Mouse (Mus musculus) intestine, embryonic 14.5 days (tissue): ENCODE data around the gene Rbp7. TPM values are rescaled to one million over a fixed set of nuclear protein-coding genes. Genes with fewer than 3 reads are reported as not detected.

Experiments used
- ATAC-seq: fragments of 200-750 bp; cut with Nextera tagmentation; replicated peaks from 2 replicates; pipeline ENCODE4 v1.8.0; 2017; ENCODE audit warnings: low read depth, moderate number of reproducible peaks, moderate TSS enrichment, moderate library complexity; ENCODE audit not compliant: low FRiP score, low TSS enrichment
- DNase-seq: peaks from one replicate; pipeline ENCODE4 v3.0.0-alpha.2; 2018; ENCODE audit warnings: low spot score
- H3K27ac ChIP-seq: fragments of 300-500 bp; sonication (generic); 2 replicates; pipeline ENCODE4 v1.5.1; 2014; ENCODE audit warnings: low read depth, mild to moderate bottlenecking, control low read depth
- H3K27me3 ChIP-seq: fragments of 300-500 bp; sonication (generic); replicated peaks from 2 replicates; pipeline ENCODE4 v1.6.1; 2014; ENCODE audit warnings: low read length, control low read depth; ENCODE audit not compliant: control insufficient read depth, insufficient read depth
- H3K36me3 ChIP-seq: fragments of 300-500 bp; sonication (generic); 2 replicates; pipeline ENCODE4 v1.6.1; 2014; ENCODE audit warnings: low read length, control low read depth; ENCODE audit not compliant: control insufficient read depth, insufficient read depth
- H3K4me1 ChIP-seq: fragments of 300-500 bp; sonication (generic); replicated peaks from 2 replicates; pipeline ENCODE4 v1.6.1; 2014; ENCODE audit warnings: low read length, control low read depth, mixed read lengths; ENCODE audit not compliant: control insufficient read depth, insufficient read depth
- H3K4me2 ChIP-seq: fragments of 300-500 bp; sonication (generic); 2 replicates; pipeline ENCODE4 v1.6.1; 2014; ENCODE audit warnings: low read length
- H3K4me3 ChIP-seq: fragments of 300-500 bp; sonication (generic); 2 replicates; pipeline ENCODE4 v1.5.1; 2014; ENCODE audit warnings: low read depth, low read length, control low read depth, mixed read lengths
- H3K9ac ChIP-seq: fragments of 300-500 bp; sonication (generic); 2 replicates; pipeline ENCODE4 v1.6.1; 2014; ENCODE audit warnings: mild to moderate bottlenecking, low read length
- H3K9me3 ChIP-seq: fragments of 300-500 bp; sonication (generic); 2 replicates; pipeline ENCODE4 v1.6.1; 2016; ENCODE audit warnings: low read length, control low read depth; ENCODE audit not compliant: control insufficient read depth
- WGBS: fragments of 180-500 bp; shearing (Covaris S2); extraction: QIAGEN DNeasy Blood & Tissue Kit; methylation state at CpG from one replicate; pipeline ENCODE4 v1.1.7; 2014; 5-methylcytosine and 5-hydroxymethylcytosine counted together
- polyA plus RNA-seq: library from polyadenylated mRNA; unstranded; fragments of >200 nt; fragmentation: Nextera tagmentation; extraction: Ambion mirVana; gene quantifications from 2 replicates; pipeline ENCODE4 v1.2.1, GENCODE M21; 2014

Rbp7 gene
- polyA plus RNA-seq, 1 experiment from 2014 or later = 1.5 TPM

DNA sequence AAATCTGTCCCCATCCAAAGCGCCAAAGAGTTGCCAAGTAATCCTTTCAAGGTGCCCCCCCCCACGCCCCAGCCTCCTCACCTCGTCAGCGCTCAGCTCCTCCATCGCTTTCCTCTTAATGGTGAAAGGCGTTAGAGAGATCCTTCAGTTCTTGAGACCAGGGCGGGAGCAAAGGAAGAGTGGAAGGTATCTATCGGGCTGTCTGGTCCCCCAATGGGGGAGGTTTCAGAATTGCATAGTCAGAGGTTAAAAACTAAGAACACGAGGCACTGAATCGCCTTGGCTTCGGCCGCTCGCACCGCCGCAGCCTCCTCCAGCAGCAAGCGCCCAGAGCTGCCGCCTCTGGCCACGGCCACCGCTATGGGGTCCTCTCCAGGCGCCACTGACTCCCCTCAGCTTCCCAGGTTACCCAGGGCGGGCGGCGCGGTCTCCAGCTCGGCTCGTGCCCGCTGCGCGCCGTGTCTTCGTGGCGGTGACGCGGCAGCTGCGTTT, 28.9 kb downstream of the Rbp7 start:
- H3K27ac ChIP-seq = peak overlapping the region; percentile 96
- H3K27me3 ChIP-seq = no peaks in the 10 kb centered on the region
- H3K4me2 ChIP-seq = peak overlapping the region; percentile 79
- H3K9ac ChIP-seq = peak overlapping the region; percentile 63
- H3K36me3 ChIP-seq = no peaks in the 10 kb centered on the region
- DNase-seq (no peak), ATAC-seq (peak; percentile 66)
- H3K4me1 ChIP-seq = peaks cover 9% of the 10 kb centered on the region
- H3K9me3 ChIP-seq = no peaks in the 10 kb centered on the region
- WGBS = under 1% methylated on average over 35 of the region's 35 CpGs
- H3K4me3 ChIP-seq = peak overlapping the region; percentile 65

- Histone ChIP-seq H3K36me3 (no peaks in the 10 kb centered on the region), H3K27me3 (no peaks in the 10 kb centered on the region), H3K9ac (peak overlapping the region; percentile 63), H3K4me3 (peak overlapping the region; percentile 65), H3K4me1 (peaks cover 9% of the 10 kb centered on the region), H3K27ac (no peak overlapping the region), H3K4me2 (peak overlapping the region; percentile 79), H3K9me3 (no peaks in the 10 kb centered on the region)
- ATAC-seq = no peak
- WGBS = under 1% methylated on average over 9 of the region's 9 CpGs
- no peak for DNase-seq
These were observed 30.0 kb downstream of the Rbp7 start for GRCm38 (mm10) chr4:149424755-149425154.

DNA sequence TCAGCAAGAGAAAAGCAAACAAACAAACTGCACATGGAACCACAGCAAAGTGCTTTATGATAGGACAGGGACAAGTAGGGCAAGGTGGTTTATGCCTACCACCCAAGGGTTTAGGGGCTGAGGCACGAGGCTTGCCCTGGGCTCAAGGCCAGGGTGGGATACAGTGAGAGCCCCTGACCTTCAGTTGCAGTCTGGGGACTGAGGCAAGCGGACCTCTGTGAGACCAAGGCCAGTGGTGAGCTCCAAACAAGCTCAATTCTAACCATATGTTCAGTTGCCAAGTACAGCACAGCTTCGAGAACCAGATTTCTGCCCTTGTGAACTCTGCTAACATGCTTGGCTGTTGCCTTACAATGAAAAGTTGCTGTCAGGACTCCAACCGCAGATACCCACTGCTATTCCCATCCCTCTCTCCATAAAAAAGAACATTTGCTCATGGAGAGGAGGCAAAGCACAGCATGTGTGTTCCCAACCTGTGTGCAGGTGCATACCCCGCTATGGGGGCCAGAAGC, 36.9 kb downstream of the Rbp7 start:
- peaks cover 24% of the 10 kb centered on the region for H3K4me1 ChIP-seq
- 77% methylated on average over 5 of the region's 5 CpGs for WGBS

GRCm38 (mm10) chr4:149416986-149417385, 37.8 kb downstream of the Rbp7 start:
- Histone ChIP-seq H3K36me3 (0 out of 2 replicates have a peak, but pooled peaks cover 4% of the 10 kb centered on the region), H3K9ac (no peak overlapping the region), H3K9me3 (no peaks in the 10 kb centered on the region), H3K4me2 (no peak overlapping the region), H3K4me3 (no peak overlapping the region), H3K27me3 (no peaks in the 10 kb centered on the region), H3K27ac (no peak overlapping the region), H3K4me1 (peaks cover 23% of the 10 kb centered on the region)
- ATAC-seq = no peak
- 68% methylated on average over 2 of the region's 2 CpGs for WGBS
- no peak for DNase-seq

More for the DNA sequence above, 36.9 kb downstream of the Rbp7 start:
- Histone ChIP-seq H3K4me2 (no peak overlapping the region), H3K36me3 (no peaks in the 10 kb centered on the region), H3K9ac (no peak overlapping the region), H3K9me3 (no peaks in the 10 kb centered on the region), H3K4me3 (no peak overlapping the region), H3K27me3 (no peaks in the 10 kb centered on the region), H3K27ac (no peak overlapping the region)
- ATAC-seq = no peak
- DNase-seq = no peak

- Histone ChIP-seq H3K27ac (0 out of 2 replicates have a peak overlapping the region, but pooled peaks have one; percentile 12), H3K4me2 (no peak overlapping the region), H3K27me3 (no peaks in the 10 kb centered on the region), H3K4me1 (peaks cover 23% of the 10 kb centered on the region), H3K9me3 (no peaks in the 10 kb centered on the region), H3K4me3 (no peak overlapping the region), H3K9ac (no peak overlapping the region), H3K36me3 (0 out of 2 replicates have a peak, but pooled peaks cover 4% of the 10 kb centered on the region)
- WGBS = 73% methylated on average over 10 of the region's 10 CpGs
- ATAC-seq (no peak), DNase-seq (no peak)
These were observed 38.4 kb downstream of the Rbp7 start for GRCm38 (mm10) chr4:149416417-149416816.

GRCm38 (mm10) chr4:149415651-149416169, 39.1 kb downstream of the Rbp7 start:
- WGBS = 57% methylated on average over 13 of the region's 13 CpGs
- Histone ChIP-seq H3K4me1 (peaks cover 23% of the 10 kb centered on the region), H3K36me3 (0 out of 2 replicates have a peak, but pooled peaks cover 4% of the 10 kb centered on the region), H3K9me3 (no peaks in the 10 kb centered on the region), H3K4me2 (no peak overlapping the region), H3K4me3 (no peak overlapping the region), H3K9ac (no peak overlapping the region), H3K27ac (0 out of 2 replicates have a peak overlapping the region, but pooled peaks have one; percentile 12), H3K27me3 (no peaks in the 10 kb centered on the region)
- ATAC-seq (peak; percentile 18; the same call in 1 of the 2 replicates), DNase-seq (no peak)

DNA sequence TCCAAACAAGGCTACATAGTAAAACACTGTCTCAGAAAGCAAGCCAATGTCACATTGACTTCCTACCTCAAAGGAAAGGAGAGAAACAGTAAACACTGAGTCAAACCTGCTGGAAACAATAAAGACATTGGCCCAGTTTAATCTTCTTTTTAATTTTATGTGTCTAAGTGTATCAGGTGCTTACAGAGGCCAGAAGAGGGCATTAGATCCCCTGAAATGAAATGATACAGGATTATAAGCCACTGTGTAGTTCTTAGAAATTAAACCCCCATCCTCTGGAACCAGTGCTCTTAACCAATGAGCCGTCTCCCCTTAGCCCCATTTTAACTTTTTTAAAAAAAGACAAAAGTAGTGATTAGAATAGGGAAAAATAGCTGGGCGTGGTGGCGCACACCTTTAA, 40.5 kb downstream of the Rbp7 start:
- ATAC-seq = no peak
- H3K9me3 ChIP-seq = no peaks in the 10 kb centered on the region
- H3K27me3 ChIP-seq = no peaks in the 10 kb centered on the region
- H3K36me3 ChIP-seq = 0 out of 2 replicates have a peak, but pooled peaks cover 4% of the 10 kb centered on the region
- H3K27ac ChIP-seq = no peak overlapping the region
- WGBS = 97% methylated on average over 3 of the region's 3 CpGs
- no peak overlapping the region for H3K4me2 ChIP-seq
- H3K4me1 ChIP-seq = peaks cover 23% of the 10 kb centered on the region
- H3K4me3 ChIP-seq = no peak overlapping the region
- no peak for DNase-seq
- no peak overlapping the region for H3K9ac ChIP-seq

DNA sequence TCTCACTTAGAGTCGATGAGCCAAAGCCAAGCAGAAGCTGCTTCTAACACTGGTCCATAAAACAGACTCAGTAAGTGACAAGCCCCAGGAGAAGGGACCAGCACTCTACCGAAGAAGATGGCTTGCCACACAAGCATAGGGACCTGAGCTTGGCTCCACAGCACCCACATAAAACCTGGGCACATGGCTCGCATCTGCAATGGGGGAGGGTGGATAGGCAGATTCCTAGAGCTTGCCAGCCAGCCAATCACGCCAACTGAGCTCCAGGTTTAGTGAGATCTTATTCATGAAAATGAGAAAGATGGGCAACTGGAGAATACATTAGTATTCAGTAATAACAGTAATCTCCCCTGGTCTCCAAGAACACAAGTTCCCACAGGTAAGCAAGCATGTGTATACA, 45.0 kb downstream of the Rbp7 start:
- DNase-seq (no peak), ATAC-seq (no peak)
- Histone ChIP-seq H3K4me1 (0 out of 2 replicates have a peak, but pooled peaks cover under 1% of the 10 kb centered on the region), H3K36me3 (peaks cover 4% of the 10 kb centered on the region; the same call in 1 of the 2 replicates), H3K9me3 (no peaks in the 10 kb centered on the region), H3K4me3 (no peak overlapping the region), H3K9ac (no peak overlapping the region), H3K4me2 (no peak overlapping the region), H3K27ac (no peak overlapping the region), H3K27me3 (no peaks in the 10 kb centered on the region)
- 92% methylated on average over 4 of the region's 4 CpGs for WGBS

- Histone ChIP-seq H3K36me3 (peaks cover 4% of the 10 kb centered on the region; the same call in 1 of the 2 replicates), H3K4me3 (no peak overlapping the region), H3K9me3 (no peaks in the 10 kb centered on the region), H3K9ac (no peak overlapping the region), H3K4me2 (no peak overlapping the region), H3K4me1 (peaks cover 15% of the 10 kb centered on the region), H3K27me3 (no peaks in the 10 kb centered on the region), H3K27ac (no peak overlapping the region)
- 85% methylated on average over 6 of the region's 6 CpGs for WGBS
- DNase-seq = no peak
- ATAC-seq = no peak
These were observed 46.4 kb downstream of the Rbp7 start for GRCm38 (mm10) chr4:149408331-149408730.
